Mouse (Mus musculus) stomach, postnatal 0 days (tissue): ENCODE data around the gene Atxn1. TPM values are rescaled to one million over a fixed set of nuclear protein-coding genes. Genes with fewer than 3 reads are reported as not detected.

ENCODE experiments used
- ATAC-seq: fragments of 200-750 bp; cut with Nextera tagmentation; 2 replicates; pipeline ENCODE4 v1.8.0; 2017; ENCODE audit not compliant: low FRiP score, low TSS enrichment
- DNase-seq: peaks from one replicate; pipeline ENCODE4 v3.0.0-alpha.2; 2016; ENCODE audit warnings: low spot score
- H3K27ac ChIP-seq: fragments of 300-500 bp; sonication (generic); replicated peaks from 2 replicates; pipeline ENCODE4 v1.5.1; 2014; ENCODE audit warnings: mild to moderate bottlenecking, control low read depth
- H3K27me3 ChIP-seq: fragments of 300-500 bp; sonication (generic); 2 replicates; pipeline ENCODE4 v1.6.1; 2014; ENCODE audit warnings: low read length; ENCODE audit not compliant: control insufficient read depth, insufficient read depth
- H3K36me3 ChIP-seq: fragments of 300-500 bp; sonication (generic); 2 replicates; pipeline ENCODE4 v1.6.1; 2014; ENCODE audit warnings: low read length, mixed read lengths; ENCODE audit not compliant: control insufficient read depth, insufficient read depth
- H3K4me1 ChIP-seq: fragments of 300-500 bp; sonication (generic); replicated peaks from 2 replicates; pipeline ENCODE4 v1.6.1; 2014; ENCODE audit warnings: antibody characterized with exemption; ENCODE audit not compliant: control insufficient read depth, insufficient read depth
- H3K4me2 ChIP-seq: fragments of 300-500 bp; sonication (generic); replicated peaks from 2 replicates; pipeline ENCODE4 v1.6.1; 2014; ENCODE audit warnings: low read depth, mild to moderate bottlenecking, control low read depth, moderate library complexity
- H3K4me3 ChIP-seq: fragments of 300-500 bp; sonication (generic); 2 replicates; pipeline ENCODE4 v1.5.1; 2014; ENCODE audit warnings: low read depth, low read length, control low read depth
- H3K9ac ChIP-seq: fragments of 300-500 bp; sonication (generic); 2 replicates; pipeline ENCODE4 v1.6.1; 2014; ENCODE audit warnings: mild to moderate bottlenecking, low read length, control low read depth, mixed read lengths
- H3K9me3 ChIP-seq: fragments of 300-500 bp; sonication (generic); 2 replicates; pipeline ENCODE4 v1.6.1; 2016; ENCODE audit warnings: low read length; ENCODE audit not compliant: control insufficient read depth
- CTCF ChIP-seq: IDR thresholded peaks from 2 replicates; pipeline ENCODE4 v1.5.1; 2016; ENCODE audit warnings: antibody characterized with exemption, low read depth, mild to moderate bottlenecking, moderate library complexity
- EP300 ChIP-seq: optimal IDR thresholded peaks from 2 replicates; pipeline ENCODE3; 2016; ENCODE audit warnings: antibody characterized with exemption
- WGBS: fragments of 180-500 bp; shearing (Covaris S2); extraction: QIAGEN DNeasy Blood & Tissue Kit; methylation state at CpG from one replicate; pipeline ENCODE4 v1.1.7; 2014; 5-methylcytosine and 5-hydroxymethylcytosine counted together
- polyA plus RNA-seq: library from polyadenylated mRNA; unstranded; fragments of >200 nt; fragmentation: Nextera tagmentation; extraction: Ambion mirVana; gene quantifications from 2 replicates; pipeline ENCODE4 v1.2.1, GENCODE M21; 2015

The Atxn1 gene
- polyA plus RNA-seq, 1 experiment from 2014 or later: 7.0 TPM

GRCm38 (mm10) chr13:45837609-45838220 lies 127.1 kb downstream of the Atxn1 start:
- ATAC-seq: peak; percentile 89
- H3K4me2 ChIP-seq: no peak overlapping the region
- no peak overlapping the region for H3K4me3 ChIP-seq
- no peaks in the 10 kb centered on the region for H3K4me1 ChIP-seq
- peak; percentile 29 for DNase-seq
- peaks cover 3% of the 10 kb centered on the region; the same call in 1 of the 2 replicates for H3K36me3 ChIP-seq
- no peak overlapping the region for H3K27ac ChIP-seq
- 48% methylated on average over 8 of the region's 8 CpGs for WGBS
- TF ChIP-seq CTCF: peak; percentile 29
- TF ChIP-seq EP300: no peak
- H3K9me3 ChIP-seq: no peaks in the 10 kb centered on the region
- H3K27me3 ChIP-seq: no peaks in the 10 kb centered on the region
- no peak overlapping the region for H3K9ac ChIP-seq

- H3K36me3 ChIP-seq: peaks cover 3% of the 10 kb centered on the region; the same call in 1 of the 2 replicates
- no peaks in the 10 kb centered on the region for H3K27me3 ChIP-seq
- no peaks in the 10 kb centered on the region for H3K9me3 ChIP-seq
- no peak for TF ChIP-seq CTCF
- no peak for TF ChIP-seq EP300
- no peak overlapping the region for H3K4me3 ChIP-seq
- no peak overlapping the region for H3K27ac ChIP-seq
- no peaks in the 10 kb centered on the region for H3K4me1 ChIP-seq
- 92% methylated on average over 15 of the region's 15 CpGs for WGBS
- ATAC-seq: no peak
- H3K9ac ChIP-seq: no peak overlapping the region
- no peak overlapping the region for H3K4me2 ChIP-seq
- no peak for DNase-seq
Measured at GRCm38 (mm10) chr13:45836377-45837054, 128.3 kb downstream of the Atxn1 start.

- Histone ChIP-seq H3K36me3 (peaks cover 3% of the 10 kb centered on the region; the same call in 1 of the 2 replicates), H3K9ac (no peak overlapping the region), H3K4me1 (no peaks in the 10 kb centered on the region), H3K27ac (no peak overlapping the region), H3K4me2 (no peak overlapping the region), H3K9me3 (no peaks in the 10 kb centered on the region), H3K27me3 (no peaks in the 10 kb centered on the region), H3K4me3 (no peak overlapping the region)
- ATAC-seq: no peak
- WGBS: 83% methylated on average over 2 of the region's 2 CpGs
- TF ChIP-seq EP300 (no peak), CTCF (peak; percentile 49)
- DNase-seq: no peak
Measured at GRCm38 (mm10) chr13:45834300-45834699, 130.5 kb downstream of the Atxn1 start.

GRCm38 (mm10) chr13:45832695-45833350 lies 132.0 kb downstream of the Atxn1 start:
- H3K27ac ChIP-seq: no peak overlapping the region
- WGBS: 81% methylated on average over 11 of the region's 11 CpGs
- ATAC-seq (no peak), DNase-seq (no peak)
- H3K9ac ChIP-seq: no peak overlapping the region
- H3K4me3 ChIP-seq: no peak overlapping the region
- H3K36me3 ChIP-seq: peaks cover 3% of the 10 kb centered on the region; the same call in 1 of the 2 replicates
- no peaks in the 10 kb centered on the region for H3K27me3 ChIP-seq
- H3K4me2 ChIP-seq: no peak overlapping the region
- TF ChIP-seq EP300: no peak
- no peak for TF ChIP-seq CTCF
- no peaks in the 10 kb centered on the region for H3K9me3 ChIP-seq
- H3K4me1 ChIP-seq: no peaks in the 10 kb centered on the region

- no peak overlapping the region for H3K9ac ChIP-seq
- H3K36me3 ChIP-seq: no peaks in the 10 kb centered on the region
- no peak overlapping the region for H3K4me3 ChIP-seq
- no peaks in the 10 kb centered on the region for H3K9me3 ChIP-seq
- TF ChIP-seq EP300 (no peak), CTCF (no peak)
- DNase-seq: peak; percentile 34
- no peaks in the 10 kb centered on the region; the same call in 1 of the 2 replicates for H3K4me1 ChIP-seq
- no peak overlapping the region for H3K4me2 ChIP-seq
- no peak overlapping the region for H3K27ac ChIP-seq
- ATAC-seq: peak; percentile 71; the same call in 1 of the 2 replicates
- 60% methylated on average over 8 of the region's 8 CpGs for WGBS
- H3K27me3 ChIP-seq: no peaks in the 10 kb centered on the region
Measured at GRCm38 (mm10) chr13:45829341-45829936, 135.4 kb downstream of the Atxn1 start.

GRCm38 (mm10) chr13:45828035-45828434 lies 136.8 kb downstream of the Atxn1 start:
- H3K4me1 ChIP-seq: no peaks in the 10 kb centered on the region; the same call in 1 of the 2 replicates
- no peak for ATAC-seq
- no peak overlapping the region for H3K4me3 ChIP-seq
- no peak for DNase-seq
- H3K9me3 ChIP-seq: no peaks in the 10 kb centered on the region
- no peak for TF ChIP-seq EP300
- no peak for TF ChIP-seq CTCF
- H3K36me3 ChIP-seq: no peaks in the 10 kb centered on the region
- H3K9ac ChIP-seq: no peak overlapping the region
- H3K27ac ChIP-seq: no peak overlapping the region
- H3K4me2 ChIP-seq: no peak overlapping the region
- whole genome bisulfite sequencing: 64% methylated on average over 7 of the region's 7 CpGs
- H3K27me3 ChIP-seq: no peaks in the 10 kb centered on the region
